ENCODE assay signal across 21 mouse cellular contexts in genomic region chr9:45496944-45497343, GRCm38 (mm10).
A peak's percentile ranks its signal among the peaks of the same experiment; 100 is the strongest.
DNase-seq lines count a peak whose midpoint lies in the region; ATAC-seq and TF ChIP-seq lines count a peak whose summit lies in the region.
"Had no signal": no experiment of that assay in that cellular context is flagged by ENCODE, and none has a peak within 500 bp of the region (broad histone marks: within the 10 kb centered on the region; RNA-seq: fewer than 3 reads in every experiment).

No protein-coding gene starts in this region.

- DNase-seq in stomach, postnatal 0 days (ENCODE audit: low spot score): peak; percentile 26
- no peak for DNase-seq in gastrocnemius, adult 18-20 months (ENCODE audit: low spot score)
- DNase-seq in cerebellum, adult 8-10 months: no peak
- DNase-seq: adrenal gland, adult 2 months; adrenal gland, postnatal 10 days; adrenal gland, postnatal 25 days; cerebellum, adult 11 months; cerebellum, adult 18-20 months; cerebellum, adult 9-11 months; cerebellum, postnatal 14 days; cerebellum, postnatal 36 days; embryo, embryonic 11 days had no signal

- peaks cover 22% of the 10 kb centered on the region for H3K4me1 ChIP-seq in intestine, embryonic 15.5 days (replicated peaks)
- H3K4me1 ChIP-seq in intestine, embryonic 16.5 days (ENCODE audit: control insufficient read depth, insufficient read depth, low read length): peaks cover 15% of the 10 kb centered on the region
- H3K4me1 ChIP-seq in stomach, postnatal 0 days (replicated peaks; ENCODE audit: control insufficient read depth, insufficient read depth): no peaks in the 10 kb centered on the region

- no peak overlapping the region for H3K9ac ChIP-seq in intestine, embryonic 15.5 days
- no peak overlapping the region for H3K9ac ChIP-seq in intestine, embryonic 16.5 days (ENCODE audit: low read depth, low read length)
- H3K9ac ChIP-seq in stomach, postnatal 0 days (ENCODE audit: low read length): no peak overlapping the region
- H3K9ac ChIP-seq: embryonic facial prominence, embryonic 13.5 days; embryonic facial prominence, embryonic 15.5 days; forebrain, embryonic 12.5 days had no signal

- TF ChIP-seq EP300 in stomach, postnatal 0 days (optimal IDR thresholded peaks at IDR 0.05): no peak

- H3K4me2 ChIP-seq in intestine, embryonic 15.5 days (replicated peaks): no peak overlapping the region
- H3K4me2 ChIP-seq in intestine, embryonic 16.5 days (ENCODE audit: low read depth, low read length): no peak overlapping the region
- H3K4me2 ChIP-seq in stomach, postnatal 0 days (replicated peaks; ENCODE audit: low read depth): no peak overlapping the region
- H3K4me2 ChIP-seq: embryonic facial prominence, embryonic 13.5 days; embryonic facial prominence, embryonic 15.5 days; forebrain, embryonic 12.5 days had no signal

- no peaks in the 10 kb centered on the region for H3K27me3 ChIP-seq in intestine, embryonic 15.5 days (replicated peaks)
- H3K27me3 ChIP-seq in intestine, embryonic 16.5 days (replicated peaks; ENCODE audit: control insufficient read depth, insufficient read depth, low read length): no peaks in the 10 kb centered on the region
- no peaks in the 10 kb centered on the region for H3K27me3 ChIP-seq in stomach, postnatal 0 days (ENCODE audit: control insufficient read depth, insufficient read depth, low read length)
- H3K27me3 ChIP-seq: embryonic facial prominence, embryonic 13.5 days; embryonic facial prominence, embryonic 15.5 days; forebrain, embryonic 12.5 days had no signal

- no peaks in the 10 kb centered on the region for H3K36me3 ChIP-seq in intestine, embryonic 15.5 days
- no peaks in the 10 kb centered on the region for H3K36me3 ChIP-seq in intestine, embryonic 16.5 days (ENCODE audit: control insufficient read depth, insufficient read depth, low read length)
- H3K36me3 ChIP-seq in stomach, postnatal 0 days (ENCODE audit: control insufficient read depth, insufficient read depth, low read length): no peaks in the 10 kb centered on the region
- H3K36me3 ChIP-seq: embryonic facial prominence, embryonic 13.5 days; embryonic facial prominence, embryonic 15.5 days; forebrain, embryonic 10.5 days; forebrain, embryonic 12.5 days had no signal

- 45% methylated on average over 1 of the region's 1 CpGs for WGBS in intestine, embryonic 15.5 days
- 60% methylated on average over 1 of the region's 1 CpGs for WGBS in intestine, embryonic 16.5 days
- WGBS in stomach, postnatal 0 days: 54% methylated on average over 1 of the region's 1 CpGs

- H3K9me3 ChIP-seq in intestine, embryonic 15.5 days: no peaks in the 10 kb centered on the region
- H3K9me3 ChIP-seq in intestine, embryonic 16.5 days (ENCODE audit: control insufficient read depth, low read length): no peaks in the 10 kb centered on the region
- no peaks in the 10 kb centered on the region for H3K9me3 ChIP-seq in stomach, postnatal 0 days (ENCODE audit: control insufficient read depth, low read length)
- H3K9me3 ChIP-seq: embryonic facial prominence, embryonic 13.5 days; embryonic facial prominence, embryonic 15.5 days; forebrain, embryonic 10.5 days; forebrain, embryonic 12.5 days had no signal

- H3K27ac ChIP-seq in intestine, embryonic 15.5 days: 0 out of 2 replicates have a peak overlapping the region, but pooled peaks have one; percentile 40
- 0 out of 2 replicates have a peak overlapping the region, but pooled peaks have one; percentile 0 for H3K27ac ChIP-seq in intestine, embryonic 16.5 days (ENCODE audit: low read length)
- no peak overlapping the region for H3K27ac ChIP-seq in stomach, postnatal 0 days (replicated peaks)
- H3K27ac ChIP-seq: embryonic facial prominence, embryonic 13.5 days; embryonic facial prominence, embryonic 15.5 days; forebrain, embryonic 10.5 days; forebrain, embryonic 12.5 days had no signal

- no peak overlapping the region for H3K4me3 ChIP-seq in intestine, embryonic 15.5 days (replicated peaks)
- no peak overlapping the region for H3K4me3 ChIP-seq in intestine, embryonic 16.5 days (ENCODE audit: low read length)
- no peak overlapping the region for H3K4me3 ChIP-seq in stomach, postnatal 0 days (ENCODE audit: low read depth, low read length)
- H3K4me3 ChIP-seq: embryonic facial prominence, embryonic 13.5 days; embryonic facial prominence, embryonic 15.5 days; erythroblast, embryonic 14.5 days; forebrain, embryonic 10.5 days; forebrain, embryonic 12.5 days had no signal

- peak; percentile 70 for ATAC-seq in intestine, embryonic 15.5 days
- ATAC-seq in intestine, embryonic 16.5 days: peak; percentile 55
- ATAC-seq in stomach, postnatal 0 days (ENCODE audit: low FRiP score, low TSS enrichment): no peak
- ATAC-seq: forebrain, embryonic 14.5 days; forebrain, embryonic 16.5 days had no signal

- TF ChIP-seq CTCF in stomach, postnatal 0 days (IDR thresholded peaks at IDR 0.05; ENCODE audit: low read depth): no peak
